Mouse (Mus musculus) cerebellum, adult 2 months (tissue): Measurements from ENCODE around the gene Ism1.

Experiments
- CTCF ChIP-seq: fragments of 200-500 bp; IDR thresholded peaks from 2 replicates; pipeline ENCODE4 v1.5.1; 2011; ENCODE audit warnings: low read depth, mild to moderate bottlenecking, control low read depth, low read length, moderate library complexity, borderline replicate concordance; ENCODE audit not compliant: insufficient read depth
- POLR2A ChIP-seq: fragments of 200-500 bp; IDR thresholded peaks from 2 replicates; pipeline ENCODE4 v1.6.1; 2011; ENCODE audit warnings: low read length, control low read depth, borderline replicate concordance; ENCODE audit not compliant: insufficient read depth

- TF ChIP-seq POLR2A (no peak), CTCF (no peak)
These were observed 6.1 kb upstream of the Ism1 start for GRCm38 (mm10) chr2:139671838-139672237.
